Mouse (Mus musculus): ENCODE measurements around the gene Rhof.

Rhof gene

GRCm38 (mm10) chr5:123148073-123148722 lies 15.7 kb upstream of the Rhof start:
- DNase-seq (ENCODE audit: extremely low spot score), result no peak

DNA sequence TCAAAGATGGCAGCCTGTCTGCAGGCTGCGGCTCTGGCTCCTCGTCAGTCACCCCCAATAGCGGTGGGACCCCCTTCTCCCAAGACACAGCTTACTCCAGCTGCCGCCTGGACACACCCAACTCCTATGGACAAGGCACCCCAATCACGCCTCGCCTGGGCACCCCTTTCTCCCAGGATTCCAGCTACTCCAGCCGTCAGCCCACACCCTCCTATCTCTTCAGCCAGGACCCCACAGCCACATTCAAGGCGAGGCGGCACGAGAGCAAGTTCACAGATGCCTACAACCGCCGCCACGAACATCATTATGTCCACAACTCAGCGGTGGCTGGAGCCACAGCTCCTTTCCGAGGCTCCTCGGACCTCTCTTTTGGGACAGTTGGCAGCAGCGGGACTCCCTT lies 15.1 kb upstream of the Rhof start:
- DNase-seq (ENCODE audit: extremely low spot score), result no peak

- DNase-seq (ENCODE audit: extremely low spot score), result no peak
Measured at GRCm38 (mm10) chr5:123146357-123146756, 13.9 kb upstream of the Rhof start.

DNA sequence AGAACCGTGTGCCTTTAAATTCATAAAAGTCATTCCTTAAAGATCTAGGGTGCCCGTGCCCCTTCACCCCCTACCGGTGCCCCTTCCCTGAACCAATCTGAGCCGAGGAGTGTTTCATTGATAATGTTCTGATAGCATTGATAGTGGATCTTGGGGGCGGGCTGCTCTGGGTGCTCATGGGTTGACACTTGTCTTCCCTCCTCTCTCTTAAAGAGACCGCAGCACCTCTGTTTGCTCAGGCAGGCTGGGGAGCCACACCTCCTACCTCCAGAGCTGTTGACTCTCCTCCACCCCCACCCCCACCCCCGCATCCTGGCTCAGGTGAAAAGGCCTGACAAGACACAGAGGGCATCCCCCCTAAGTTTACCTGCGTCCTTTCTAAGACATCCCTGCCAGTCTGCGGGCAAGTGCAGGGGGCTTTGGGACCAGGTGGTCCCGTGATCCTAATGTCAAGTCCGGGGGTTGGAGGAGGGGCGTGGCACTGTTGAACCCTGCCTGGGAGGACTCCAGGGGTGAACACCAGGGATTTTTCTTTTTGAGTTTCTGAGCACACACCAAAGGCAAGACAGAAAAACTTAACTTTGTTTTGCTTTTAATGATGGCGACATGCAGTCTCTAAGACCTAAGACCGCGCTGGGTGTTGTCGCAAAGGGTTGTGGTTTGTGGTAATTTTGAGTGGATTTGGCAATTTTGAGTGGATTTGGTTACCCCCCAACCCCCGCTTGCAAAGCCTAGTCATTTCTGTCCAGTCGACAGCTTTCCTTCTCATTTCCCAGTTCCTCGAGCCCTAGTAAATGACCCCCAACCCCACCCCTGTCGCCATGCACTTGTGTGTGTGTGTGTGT lies 12.5 kb upstream of the Rhof start:
- DNase-seq (ENCODE audit: extremely low spot score), result no peak

DNA sequence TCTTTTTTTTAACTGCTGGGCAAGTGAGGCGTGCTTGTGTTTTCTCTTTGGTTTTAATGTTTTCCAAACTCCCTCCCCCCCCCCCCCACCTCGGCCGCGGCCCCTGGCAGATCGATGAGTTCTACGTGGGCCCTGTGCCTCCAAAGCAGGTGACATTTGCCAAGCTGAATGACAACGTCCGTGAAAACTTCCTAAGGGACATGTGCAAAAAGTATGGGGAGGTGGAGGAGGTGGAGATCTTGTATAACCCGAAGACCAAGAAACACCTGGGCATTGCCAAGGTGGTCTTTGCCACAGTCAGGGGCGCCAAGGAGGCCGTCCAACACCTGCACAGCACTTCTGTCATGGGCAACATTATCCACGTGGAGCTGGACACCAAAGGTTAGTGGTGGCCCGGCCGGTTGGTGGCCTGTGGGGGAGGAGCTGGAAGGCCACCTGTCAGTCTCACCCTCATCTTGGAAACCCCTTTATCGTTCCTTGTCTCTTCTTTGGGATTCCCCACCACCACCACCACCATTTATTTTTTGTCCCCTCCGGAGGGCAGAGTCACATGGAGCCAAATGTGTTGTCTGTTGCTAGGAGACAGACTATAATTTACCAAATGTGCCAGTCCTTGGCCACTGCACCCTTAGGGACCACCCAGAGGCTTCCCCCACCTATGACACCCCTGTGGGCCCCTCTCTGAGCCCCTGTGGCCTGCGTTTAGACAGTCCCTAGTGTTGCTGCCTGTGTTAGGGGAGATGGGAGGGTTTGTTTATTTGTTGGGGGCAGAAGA lies 11.7 kb upstream of the Rhof start:
- no peak for DNase-seq (ENCODE audit: extremely low spot score)

DNA sequence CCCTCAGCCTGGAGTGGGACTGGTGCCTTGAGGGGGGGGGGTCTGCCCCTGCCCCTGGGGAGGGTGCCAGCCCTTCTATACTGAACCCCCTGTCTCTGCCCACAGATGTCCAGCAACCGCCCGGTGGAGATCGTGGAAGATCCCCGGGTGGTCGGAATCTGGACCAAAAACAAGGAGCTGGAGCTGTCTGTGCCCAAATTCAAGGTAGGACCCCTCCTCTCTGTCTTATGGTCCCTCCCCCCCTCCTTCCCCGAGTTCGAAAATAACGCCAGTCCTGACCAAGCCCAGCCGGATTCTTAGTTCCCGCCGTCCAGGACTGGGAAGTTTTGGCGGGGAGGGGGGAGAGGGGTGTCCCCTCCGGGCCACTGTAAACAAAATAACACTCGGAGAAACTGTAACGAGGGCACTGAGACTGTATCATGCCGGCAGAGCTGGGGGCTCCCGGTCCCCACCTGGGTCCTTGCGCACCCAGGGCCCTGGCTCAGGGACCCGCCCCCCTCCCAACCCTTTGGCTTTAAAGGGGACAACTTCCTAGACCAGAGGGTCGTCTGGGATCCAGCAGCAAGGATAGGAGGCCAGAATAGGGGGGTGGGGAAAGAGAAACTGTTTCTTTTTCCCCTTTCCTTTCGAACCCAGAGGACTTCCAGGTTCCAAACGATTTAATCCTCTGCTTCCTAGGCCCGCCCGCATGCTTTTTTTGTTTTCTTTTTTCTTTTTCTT lies 10.9 kb upstream of the Rhof start:
- DNase-seq (ENCODE audit: extremely low spot score), result peak; percentile 64

DNA sequence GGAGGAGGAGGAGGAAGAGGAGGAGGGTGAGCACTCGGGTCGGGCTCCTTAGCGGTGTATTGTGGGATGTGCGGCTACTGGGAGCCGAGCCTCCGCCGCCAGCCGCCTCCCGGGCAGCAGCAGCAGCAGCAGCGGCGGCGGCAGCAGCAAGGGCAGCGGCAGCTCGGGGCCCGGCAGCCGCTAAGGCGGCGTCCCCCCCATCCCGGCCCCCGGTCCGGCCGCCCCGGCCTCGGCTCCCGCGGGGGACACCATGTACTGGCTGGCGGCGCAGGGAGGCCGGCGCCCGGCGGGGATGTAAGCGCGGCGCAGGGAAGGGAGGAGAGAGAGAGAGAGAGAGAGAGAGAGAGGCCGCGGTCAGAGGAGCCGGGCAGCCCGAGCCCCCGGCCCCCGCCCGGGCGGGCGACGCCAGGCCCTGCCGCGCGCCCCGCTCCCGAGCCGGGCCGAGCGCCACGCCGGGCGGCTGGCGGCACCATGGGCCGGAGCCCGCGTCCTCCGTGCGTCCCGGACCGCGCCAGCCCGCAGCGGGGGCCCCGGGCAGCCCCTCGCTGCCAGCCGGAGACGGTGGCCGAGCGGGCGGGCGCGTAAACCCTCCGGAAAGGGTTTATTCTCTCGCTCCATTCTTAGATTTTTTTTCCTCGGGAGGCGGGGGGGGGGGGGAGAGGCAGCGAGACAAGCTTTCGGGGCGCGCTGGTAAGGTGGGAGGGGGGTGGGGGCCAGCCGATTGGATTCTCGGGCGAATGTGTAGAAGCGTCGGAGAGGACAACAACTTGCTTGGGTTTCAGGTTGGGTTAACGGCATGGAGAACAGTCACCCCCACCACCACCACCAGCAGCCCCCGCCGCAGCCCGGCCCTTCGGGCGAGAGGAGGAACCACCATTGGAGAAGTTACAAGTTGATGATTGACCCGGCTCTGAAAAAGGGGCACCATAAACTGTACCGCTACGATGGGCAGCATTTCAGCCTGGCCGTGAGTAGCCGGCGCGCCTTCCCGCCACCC lies 10.0 kb upstream of the Rhof start, which contains the start of gene Setd1b:
Gene Setd1b, plus strand, starts transcription at position 33 of the 997 bp plus-strand sequence.
- peak; percentile 79 for DNase-seq (ENCODE audit: extremely low spot score)

GRCm38 (mm10) chr5:123141555-123142160 lies 9.2 kb upstream of the Rhof start:
- DNase-seq (ENCODE audit: extremely low spot score), result peak; percentile 81

DNA sequence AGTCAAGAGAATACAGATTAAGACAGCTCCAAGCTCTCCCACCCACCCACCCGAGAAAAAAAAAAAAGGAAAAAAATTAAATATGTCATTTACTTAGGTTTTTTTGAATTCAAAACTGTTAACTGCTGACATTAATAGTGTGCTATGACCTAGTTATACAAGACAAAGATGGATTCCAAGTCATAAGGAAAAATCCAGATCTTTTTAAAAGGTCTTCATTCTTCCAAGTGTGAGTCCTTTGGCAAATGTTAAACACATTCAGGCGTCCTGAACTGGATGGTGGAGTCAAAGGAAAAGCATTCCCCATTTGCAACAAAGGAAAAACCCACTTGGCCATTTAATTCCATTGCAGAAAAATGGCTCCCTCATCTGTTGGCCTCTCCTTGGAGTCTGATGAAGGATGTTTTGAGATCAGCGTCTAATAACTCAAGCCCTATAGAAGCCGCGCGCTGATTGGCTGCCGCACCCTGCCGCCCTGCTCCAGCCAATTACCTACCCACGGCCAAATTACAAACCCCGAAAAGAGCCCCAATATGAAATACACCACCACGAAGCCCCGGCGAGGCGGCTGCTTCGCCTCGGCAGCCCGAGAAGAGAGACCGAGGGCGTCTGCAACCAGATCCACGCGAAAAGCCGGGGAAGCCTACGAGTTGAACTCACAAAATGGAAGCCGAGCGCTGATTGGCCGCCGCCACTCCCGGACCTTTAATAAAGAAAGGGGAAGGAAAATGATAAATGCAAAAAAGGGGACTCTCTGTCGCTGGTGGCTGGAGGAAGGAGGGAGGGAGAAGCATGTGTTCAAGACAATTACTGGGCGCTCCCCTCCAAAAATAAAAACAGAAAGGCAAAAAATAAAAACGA lies 8.4 kb upstream of the Rhof start:
- DNase-seq (ENCODE audit: extremely low spot score), result peak; percentile 92

GRCm38 (mm10) chr5:123139722-123140627 lies 7.5 kb upstream of the Rhof start:
- DNase-seq (ENCODE audit: extremely low spot score), result peak; percentile 66

DNA sequence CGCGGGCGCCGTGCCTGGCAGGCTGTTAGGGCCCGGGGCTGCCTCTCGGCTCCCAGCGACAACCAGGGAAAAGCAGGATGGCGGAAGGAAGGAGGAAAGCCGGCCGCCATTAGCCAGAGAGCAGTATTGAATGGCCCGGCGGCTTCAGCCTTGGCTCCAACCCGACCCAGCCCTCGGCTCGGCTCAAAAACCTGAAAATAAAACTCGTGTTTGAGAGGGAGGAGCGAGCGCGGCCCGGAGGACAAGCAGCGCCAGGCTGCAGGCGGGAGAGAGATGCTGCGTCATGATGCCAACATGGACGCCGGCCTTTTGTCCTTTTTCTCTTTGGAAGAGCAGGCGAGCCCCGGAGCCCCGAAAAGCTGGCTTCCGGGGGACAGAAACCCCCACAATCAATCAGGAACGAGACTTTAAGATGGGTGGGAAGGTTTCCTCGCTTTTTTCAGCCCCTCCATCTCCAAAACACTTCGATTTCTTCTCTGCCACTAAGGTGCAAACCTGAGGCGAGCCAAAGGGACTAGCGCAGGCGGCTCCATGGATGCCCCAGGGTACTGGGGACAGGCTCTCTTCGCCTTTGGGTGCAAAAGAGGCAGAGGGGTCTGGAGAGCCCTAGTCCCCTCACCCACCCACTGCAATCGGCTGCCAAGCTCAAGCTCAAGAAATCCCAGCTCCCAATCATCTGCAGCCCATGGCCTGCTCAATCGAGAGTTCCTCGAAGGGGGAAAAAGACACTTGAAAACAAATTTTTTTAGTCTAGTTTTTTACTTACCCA lies 6.6 kb upstream of the Rhof start:
- peak; percentile 83 for DNase-seq (ENCODE audit: extremely low spot score)

DNA sequence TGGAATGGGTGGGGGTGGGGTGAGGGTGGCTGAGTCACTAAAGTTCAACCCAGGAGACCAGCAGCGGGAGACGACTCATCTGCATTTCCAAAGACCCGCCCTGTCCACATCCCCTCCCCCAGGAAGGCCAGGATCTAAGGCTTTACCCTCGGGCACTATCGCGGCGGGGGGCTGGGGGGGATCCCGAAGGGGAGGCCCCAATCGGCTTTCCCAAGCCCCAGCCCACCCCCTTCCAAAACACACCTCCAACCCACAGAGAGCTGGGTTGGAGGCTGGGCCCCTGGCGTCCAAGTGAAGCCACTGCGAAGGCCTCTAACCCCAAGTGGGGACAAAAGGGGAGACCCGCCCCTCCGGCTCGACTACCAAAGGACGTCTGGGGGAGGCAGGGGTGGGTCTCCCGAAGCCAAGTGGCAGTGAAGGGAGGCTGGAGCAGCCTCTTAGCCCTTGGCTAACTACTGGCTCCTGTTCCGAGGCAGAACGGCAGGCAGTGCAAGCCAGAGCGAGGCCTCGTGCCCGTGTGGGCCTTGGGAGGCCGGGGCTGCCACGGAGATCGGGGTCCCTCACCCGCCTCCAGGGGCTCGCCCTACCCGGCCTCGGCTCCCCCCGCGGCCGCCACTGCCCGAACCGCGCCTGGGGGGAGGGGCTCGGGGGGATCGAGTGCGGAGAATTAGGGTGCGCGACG lies 5.9 kb upstream of the Rhof start:
- peak; percentile 95 for DNase-seq (ENCODE audit: extremely low spot score)

- DNase-seq (ENCODE audit: extremely low spot score), result no peak
Measured at GRCm38 (mm10) chr5:123137910-123138229, 5.4 kb upstream of the Rhof start.

- peak; percentile 84 for DNase-seq (ENCODE audit: extremely low spot score)
Measured at GRCm38 (mm10) chr5:123137044-123137909, 4.8 kb upstream of the Rhof start.

GRCm38 (mm10) chr5:123136361-123137043 lies 4.0 kb upstream of the Rhof start:
- peak; percentile 81 for DNase-seq (ENCODE audit: extremely low spot score)

Data from embryo, embryonic 9.5 days (tissue).